Mouse (Mus musculus) C2C12 (cell line): ENCODE measurements around the gene Zswim5.

Experiments used
- CEBPB ChIP-seq: IDR thresholded peaks from one replicate; pipeline ENCODE4 v1.6.1; 2011; ENCODE audit warnings: low read depth, mild to moderate bottlenecking, control low read depth, moderate library complexity
- CTCF ChIP-seq: IDR thresholded peaks from one replicate; pipeline ENCODE4 v1.5.1; 2011; ENCODE audit not compliant: control insufficient read depth, insufficient read depth, insufficient read length
- FOSL1 ChIP-seq: IDR thresholded peaks from one replicate; pipeline ENCODE4 v1.8.0; 2011; ENCODE audit warnings: mild to moderate bottlenecking, low read length; ENCODE audit not compliant: poor library complexity, insufficient read depth, severe bottlenecking
- MAX ChIP-seq: IDR thresholded peaks from one replicate; pipeline ENCODE4 v1.6.1; 2011; ENCODE audit warnings: mild to moderate bottlenecking, control low read depth
- MYOG ChIP-seq: IDR thresholded peaks from one replicate; pipeline ENCODE4 v1.6.1; 2011; ENCODE audit not compliant: control insufficient read depth, insufficient read length; ENCODE audit errors: extremely low read depth
- USF1 ChIP-seq: IDR thresholded peaks from one replicate; pipeline ENCODE4 v1.6.1; 2011; ENCODE audit warnings: low read depth, mild to moderate bottlenecking, control low read depth, moderate library complexity

GRCm38 (mm10) chr4:116976503-116976902 is 99.3 kb downstream of the Zswim5 start:
- TF ChIP-seq CTCF (no peak), USF1 (no peak), MAX (no peak), CEBPB (no peak), FOSL1 (no peak), MYOG (no peak)
